Mouse (Mus musculus) heart, adult 2 months (tissue): ENCODE results near the gene Smg5.

ENCODE experiments used
- CTCF ChIP-seq: fragments of 200-600 bp; IDR thresholded peaks from 2 replicates; pipeline ENCODE4 v1.8.1; 2022; ENCODE audit warnings: antibody characterized with exemption, mild to moderate bottlenecking, moderate library complexity
- POLR2A ChIP-seq: fragments of 200-500 bp; IDR thresholded peaks from 2 replicates; pipeline ENCODE4 v1.6.1; 2011; ENCODE audit warnings: mild to moderate bottlenecking, low read depth, low read length, control low read depth; ENCODE audit not compliant: insufficient read depth

GRCm38 (mm10) chr3:88364337-88364736 is 28.3 kb downstream of the Smg5 start, which contains the start of gene Paqr6:
- TF ChIP-seq CTCF (no peak), POLR2A (no peak)
